Comparison of ENCODE assay signal across 17 mouse cellular contexts in genomic region chr7:134022157-134022885, GRCm38 (mm10).
A peak's percentile ranks its signal among the peaks of the same experiment; 100 is the strongest.
DNase-seq lines count a peak whose midpoint lies in the region; ATAC-seq and TF ChIP-seq lines count a peak whose summit lies in the region.
"Had no signal": no experiment of that assay in that cellular context is flagged by ENCODE, and none has a peak within 500 bp of the region (broad histone marks: within the 10 kb centered on the region; RNA-seq: fewer than 3 reads in every experiment).

No protein-coding gene starts in this region.

- H3K4me3 ChIP-seq in liver, embryonic 14.5 days (ENCODE audit: insufficient read depth in 1 of 2, low read depth in 2 of 2, low read length in 2 of 2) = no peak overlapping the region
- H3K4me3 ChIP-seq in kidney, adult 2 months (ENCODE audit: insufficient read depth, low read depth, low read length) = no peak overlapping the region
- H3K4me3 ChIP-seq in lung, adult 2 months (replicated peaks; ENCODE audit: extremely low read depth, low read depth, low read length) = no peak overlapping the region
- H3K4me3 ChIP-seq: embryonic facial prominence, embryonic 12.5 days; heart, embryonic 12.5 days; limb, embryonic 15.5 days; midbrain, embryonic 13.5 days; myocyte had no signal

- H3K4me2 ChIP-seq in liver, embryonic 14.5 days (ENCODE audit: low read depth) = no peak overlapping the region
- H3K4me2 ChIP-seq: embryonic facial prominence, embryonic 12.5 days; heart, embryonic 12.5 days; limb, embryonic 15.5 days; midbrain, embryonic 13.5 days had no signal

- WGBS in liver, embryonic 14.5 days (ENCODE audit: insufficient replicate concordance) = 37% methylated on average over 2 of the region's 2 CpGs
- WGBS in kidney, adult 2 months = 27% methylated on average over 2 of the region's 2 CpGs
- WGBS in large intestine, adult 2 months = 26% methylated on average over 2 of the region's 2 CpGs
- 67% methylated on average over 2 of the region's 2 CpGs for WGBS in lung, adult 2 months

- no peaks in the 10 kb centered on the region for H3K27me3 ChIP-seq in liver, embryonic 14.5 days (ENCODE audit: control insufficient read depth, insufficient read depth, low read length)
- no peaks in the 10 kb centered on the region for H3K27me3 ChIP-seq in kidney, adult 2 months (replicated peaks; ENCODE audit: control insufficient read depth, insufficient read depth, low read length)
- H3K27me3 ChIP-seq: embryonic facial prominence, embryonic 12.5 days; heart, embryonic 12.5 days; limb, embryonic 15.5 days had no signal

- H3K9me3 ChIP-seq in liver, embryonic 14.5 days (ENCODE audit: control insufficient read depth, low read length) = no peaks in the 10 kb centered on the region
- H3K9me3 ChIP-seq: embryonic facial prominence, embryonic 12.5 days; heart, embryonic 12.5 days; limb, embryonic 15.5 days; midbrain, embryonic 13.5 days had no signal

- H3K27ac ChIP-seq in liver, embryonic 14.5 days = no peak overlapping the region
- peak overlapping the region; percentile 80 for H3K27ac ChIP-seq in kidney, adult 2 months (ENCODE audit: insufficient read depth, low read depth, low read length)
- H3K27ac ChIP-seq: embryonic facial prominence, embryonic 12.5 days; limb, embryonic 15.5 days; midbrain, embryonic 13.5 days had no signal

- TF ChIP-seq POLR2A in kidney, adult 2 months (IDR thresholded peaks at IDR 0.05; ENCODE audit: low read depth, low read length) = no peak
- TF ChIP-seq POLR2A in lung, adult 2 months (IDR thresholded peaks at IDR 0.05; ENCODE audit: borderline replicate concordance, extremely low read depth, low read depth, low read length) = no peak

- peak; percentile 45; the same call in 1 of the 2 replicates for ATAC-seq in liver, embryonic 14.5 days (ENCODE audit: insufficient read depth)
- ATAC-seq: midbrain, embryonic 13.5 days had no signal

- TF ChIP-seq CTCF in liver, embryonic 14.5 days (IDR thresholded peaks at IDR 0.05; ENCODE audit: low read depth) = no peak
- no peak for TF ChIP-seq CTCF in kidney, adult 2 months (conservative IDR thresholded peaks at IDR 0.05; ENCODE audit: insufficient read depth, insufficient read length, low read depth, low read length)
- no peak for TF ChIP-seq CTCF in lung, adult 2 months (IDR thresholded peaks at IDR 0.05; ENCODE audit: insufficient read depth, low read length)

- H3K4me1 ChIP-seq in liver, embryonic 14.5 days (replicated peaks; ENCODE audit: control insufficient read depth in 2 of 2, insufficient read depth in 2 of 2, low read length in 1 of 2) = no peaks in the 10 kb centered on the region; a peak in 1 of 4 replicates
- peaks cover 9% of the 10 kb centered on the region; the same call in 1 of the 2 replicates for H3K4me1 ChIP-seq in kidney, adult 2 months (ENCODE audit: control insufficient read depth, insufficient read depth, low read length)
- no peaks in the 10 kb centered on the region; the same call in 1 of the 2 replicates for H3K4me1 ChIP-seq in lung, adult 2 months (ENCODE audit: control insufficient read depth, insufficient read depth, low read length)

- peak in 1 of 3 experiments; percentile 3 for DNase-seq in liver, embryonic 14.5 days (ENCODE audit: low read depth in 3 of 3, low spot score in 3 of 3)
- no peak for DNase-seq in liver
- DNase-seq in kidney, adult 2 months = peak; percentile 81
- DNase-seq in large intestine, adult 2 months (ENCODE audit: low read depth, low spot score) = peak; percentile 45
- no peak for DNase-seq in thymus, adult 18-20 months
- DNase-seq in lung, adult 2 months = no peak
- no peak for DNase-seq in frontal cortex, postnatal 25 days (ENCODE audit: low spot score in 2 of 2)
- DNase-seq: cerebellum, postnatal 36 days; gastrocnemius, postnatal 25 days; heart, postnatal 36 days; lung, postnatal 36 days; right cerebral cortex, adult 18-20 months had no signal

- H3K36me3 ChIP-seq in liver, embryonic 14.5 days (replicated peaks; ENCODE audit: control insufficient read depth, insufficient read depth, low read depth) = no peaks in the 10 kb centered on the region
- no peaks in the 10 kb centered on the region for H3K36me3 ChIP-seq in kidney, adult 2 months (ENCODE audit: control insufficient read depth, insufficient read depth, low read length)
- H3K36me3 ChIP-seq: embryonic facial prominence, embryonic 12.5 days; heart, embryonic 12.5 days; limb, embryonic 15.5 days; midbrain, embryonic 13.5 days had no signal

- no peak overlapping the region for H3K9ac ChIP-seq in liver, embryonic 14.5 days (replicated peaks)
- H3K9ac ChIP-seq: embryonic facial prominence, embryonic 12.5 days; heart, embryonic 12.5 days; limb, embryonic 15.5 days; midbrain, embryonic 13.5 days had no signal

- TF ChIP-seq EP300 in liver, embryonic 14.5 days (IDR thresholded peaks at IDR 0.05; ENCODE audit: low read depth) = no peak

Comparison
In these comparisons a context has a peak if more than half of its experiments do, and no peak if none do; other contexts are left out.
1. DNase-seq: peak in kidney, adult 2 months (single experiment) and large intestine, adult 2 months (single experiment); none in liver (single experiment), thymus, adult 18-20 months (0 of 2), lung, adult 2 months (single experiment) and frontal cortex, postnatal 25 days (0 of 2).